Mouse (Mus musculus) forelimb bud, embryonic 11.5 days (tissue): ENCODE results near the gene Sprr2a1.
A peak's percentile ranks its signal among the peaks of the same experiment; 100 is the strongest.
"Not testable (repeated sequence)": the region's sequence is repeated elsewhere in the genome, so short reads cannot be mapped to it uniquely, and the experiment has no call there.

Experiments used
- DNase-seq: peaks from one replicate; pipeline ENCODE4 v3.0.0-alpha.2; 2012; ENCODE audit warnings: low read depth, low spot score

The Sprr2a1 gene

GRCm38 (mm10) chr3:92215569-92215968 lies at the start of gene Sprr2a1, which contains the start of gene Sprr2a2:
Gene Sprr2a1, plus strand, starts transcription at chr3:92215799.
Gene Sprr2a2, plus strand, starts transcription at chr3:92215920.
- DNase-seq = not testable (repeated sequence)

GRCm38 (mm10) chr3:92169847-92170246 lies 45.8 kb upstream of the Sprr2a1 start:
- DNase-seq = peak; percentile 16

GRCm38 (mm10) chr3:92176880-92177279 lies 38.7 kb upstream of the Sprr2a1 start:
- no peak for DNase-seq

- no peak for DNase-seq
Observed at GRCm38 (mm10) chr3:92195512-92196200, 19.9 kb upstream of the Sprr2a1 start.

GRCm38 (mm10) chr3:92211133-92211925 lies 4.3 kb upstream of the Sprr2a1 start:
- not testable (repeated sequence) for DNase-seq

- not testable (repeated sequence) for DNase-seq
Observed at GRCm38 (mm10) chr3:92212059-92212458, 3.5 kb upstream of the Sprr2a1 start.

GRCm38 (mm10) chr3:92213651-92214050 lies 1.9 kb upstream of the Sprr2a1 start:
- not testable (repeated sequence) for DNase-seq

GRCm38 (mm10) chr3:92219031-92219430 lies 3.4 kb downstream of the Sprr2a1 start:
- not testable (repeated sequence) for DNase-seq

GRCm38 (mm10) chr3:92223708-92224107 lies 8.1 kb downstream of the Sprr2a1 start:
- not testable (repeated sequence) for DNase-seq

- not testable (repeated sequence) for DNase-seq
Observed at GRCm38 (mm10) chr3:92227410-92227809, 11.8 kb downstream of the Sprr2a1 start.

- not testable (repeated sequence) for DNase-seq
Observed at GRCm38 (mm10) chr3:92236463-92237189, 21.0 kb downstream of the Sprr2a1 start.

GRCm38 (mm10) chr3:92238736-92239135 lies 23.1 kb downstream of the Sprr2a1 start:
- DNase-seq = not testable (repeated sequence)

GRCm38 (mm10) chr3:92239197-92239596 lies 23.6 kb downstream of the Sprr2a1 start:
- not testable (repeated sequence) for DNase-seq

- DNase-seq = not testable (repeated sequence)
Observed at GRCm38 (mm10) chr3:92244833-92245232, 29.2 kb downstream of the Sprr2a1 start.

- DNase-seq = not testable (repeated sequence)
Observed at GRCm38 (mm10) chr3:92246245-92246644, 30.6 kb downstream of the Sprr2a1 start.

- DNase-seq = not testable (repeated sequence)
Observed at GRCm38 (mm10) chr3:92248494-92248893, 32.9 kb downstream of the Sprr2a1 start.

- not testable (repeated sequence) for DNase-seq
Observed at GRCm38 (mm10) chr3:92250450-92250849, 34.9 kb downstream of the Sprr2a1 start.

- not testable (repeated sequence) for DNase-seq
Observed at GRCm38 (mm10) chr3:92253860-92254259, 38.3 kb downstream of the Sprr2a1 start.

GRCm38 (mm10) chr3:92258526-92258925 lies 42.9 kb downstream of the Sprr2a1 start:
- DNase-seq = not testable (repeated sequence)

GRCm38 (mm10) chr3:92263462-92263861 lies 47.9 kb downstream of the Sprr2a1 start:
- DNase-seq = not testable (repeated sequence)
